Mouse (Mus musculus): Measurements from ENCODE around the gene Fbxw4.

GRCm38 (mm10) chr19:45619744-45620501 is 40.2 kb downstream of the Fbxw4 start:
- no peak for TF ChIP-seq CTCF (IDR thresholded peaks at IDR 0.05; ENCODE audit: insufficient read depth, low read length)
- TF ChIP-seq POLR2A (IDR thresholded peaks at IDR 0.05; ENCODE audit: borderline replicate concordance, extremely low read depth, low read depth, low read length) = no peak
